Mouse (Mus musculus) kidney, adult 18-20 months (tissue): Measurements from ENCODE around the gene Hnrnpab.

Experiments
- DNase-seq: peaks from one replicate; pipeline ENCODE4 v3.0.0; 2021

The Hnrnpab gene

DNA sequence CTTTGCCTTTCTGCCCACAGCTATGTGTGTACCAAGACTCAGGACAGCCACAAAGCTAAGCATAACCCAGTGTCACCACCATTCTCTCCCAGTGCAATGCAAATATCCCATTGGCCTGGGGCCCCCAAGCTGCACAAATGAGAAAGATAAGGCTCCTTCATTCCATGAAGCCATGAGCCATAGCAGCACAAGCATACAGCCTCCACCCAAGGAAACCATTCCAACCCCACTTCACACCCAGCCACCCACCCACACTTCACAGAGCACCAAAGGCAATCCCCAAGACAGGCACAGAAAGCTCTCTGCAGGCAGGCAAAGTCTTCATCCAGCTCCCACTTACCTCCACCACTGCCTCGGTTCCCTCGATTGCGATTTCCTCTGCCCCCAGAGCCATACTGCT lies 4.4 kb downstream of the Hnrnpab start:
- DNase-seq = no peak

- DNase-seq = no peak
Observed at GRCm38 (mm10) chr11:51597553-51597952, 9.1 kb downstream of the Hnrnpab start.

- DNase-seq = no peak
Observed at GRCm38 (mm10) chr11:51595459-51596083, 11.1 kb downstream of the Hnrnpab start.

- DNase-seq = no peak
Observed at GRCm38 (mm10) chr11:51594715-51595350, 11.8 kb downstream of the Hnrnpab start.

- DNase-seq = no peak
Observed at GRCm38 (mm10) chr11:51593849-51594248, 12.8 kb downstream of the Hnrnpab start.

GRCm38 (mm10) chr11:51593368-51593767 lies 13.3 kb downstream of the Hnrnpab start:
- DNase-seq = no peak

- DNase-seq = no peak
Observed at GRCm38 (mm10) chr11:51591915-51592314, 14.7 kb downstream of the Hnrnpab start.

- no peak for DNase-seq
Observed at GRCm38 (mm10) chr11:51591168-51591567, 15.5 kb downstream of the Hnrnpab start.

DNA sequence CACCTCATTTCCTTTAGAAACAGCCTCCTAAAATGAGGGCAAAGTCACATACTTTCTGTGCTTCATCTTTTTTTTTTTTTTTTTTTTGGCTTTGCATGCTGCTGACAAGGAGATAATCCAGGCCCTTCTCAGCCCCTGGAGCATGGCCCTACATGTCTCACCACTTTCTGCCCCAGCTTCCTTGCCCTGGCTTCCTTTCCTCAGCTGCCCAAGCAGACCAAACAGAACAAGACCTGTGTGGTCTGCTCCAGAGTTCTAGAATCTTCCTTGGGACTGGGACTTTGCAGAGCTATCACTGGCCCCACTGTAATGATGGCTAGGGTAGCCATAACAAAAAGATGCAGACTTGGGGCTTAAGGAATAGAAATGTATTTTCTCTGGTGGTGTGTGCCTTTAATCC lies 16.6 kb downstream of the Hnrnpab start:
- DNase-seq = no peak

DNA sequence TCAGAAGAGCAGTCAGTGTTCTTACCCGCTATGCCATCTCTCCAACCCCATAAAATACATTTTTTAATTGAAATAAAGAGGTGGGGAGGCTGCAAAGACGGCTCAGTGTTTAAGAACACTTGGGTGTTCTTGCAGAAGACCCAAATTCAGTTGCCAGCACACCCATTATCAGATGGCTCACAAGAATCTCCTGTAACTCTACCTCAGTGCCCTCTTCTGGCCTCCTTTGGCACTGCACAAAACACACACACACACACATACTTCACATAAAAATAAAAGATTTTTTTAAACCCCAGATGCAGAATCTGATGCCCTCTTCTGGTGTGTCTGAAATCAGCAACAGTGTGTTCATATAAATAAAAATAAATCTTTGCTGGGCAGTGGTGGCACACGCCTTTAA lies 17.8 kb downstream of the Hnrnpab start:
- no peak for DNase-seq

DNA sequence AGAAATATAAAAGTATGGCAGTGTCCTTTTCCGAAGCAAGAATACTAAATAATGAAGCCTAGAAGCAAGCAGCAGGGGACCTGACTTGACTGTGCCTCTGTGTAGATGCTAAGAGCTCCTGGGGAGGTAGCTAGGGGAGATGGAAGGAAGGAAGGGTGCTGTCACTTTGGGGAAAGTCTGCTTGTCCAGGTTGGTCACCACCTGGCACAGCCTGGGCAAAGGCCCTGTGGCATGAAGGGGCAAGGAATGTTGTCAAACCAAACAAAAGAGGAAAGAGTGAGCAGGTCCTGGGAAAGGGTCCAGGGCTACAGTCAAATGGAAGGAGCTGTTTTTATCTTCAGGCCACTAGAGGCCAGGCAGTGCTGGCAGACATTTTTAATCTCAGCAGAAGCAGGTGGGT lies 19.6 kb downstream of the Hnrnpab start:
- DNase-seq = no peak

DNA sequence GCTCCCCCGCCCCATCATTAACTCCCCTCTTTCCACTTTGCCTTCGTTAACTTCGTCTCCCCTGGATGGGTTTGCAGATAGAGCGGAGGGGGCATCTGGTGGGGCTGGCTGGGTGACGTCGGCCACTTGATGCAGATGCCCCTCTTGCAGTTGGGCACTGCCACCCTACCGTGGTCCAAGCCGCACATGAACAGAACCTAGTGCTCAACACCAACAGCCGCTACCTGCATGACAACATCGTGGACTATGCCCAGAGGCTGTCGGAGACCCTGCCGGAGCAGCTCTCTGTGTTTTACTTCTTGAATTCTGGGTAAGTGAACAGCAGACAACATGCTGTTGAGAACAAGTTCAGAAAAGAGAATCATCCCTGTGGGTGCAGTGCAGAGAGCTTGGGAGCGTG lies 20.2 kb downstream of the Hnrnpab start:
- DNase-seq = no peak

- no peak for DNase-seq
Observed at GRCm38 (mm10) chr11:51585608-51586252, 20.9 kb downstream of the Hnrnpab start.

- peak; percentile 99 for DNase-seq
Observed at GRCm38 (mm10) chr11:51584431-51585248, 22.0 kb downstream of the Hnrnpab start, which contains the start of gene Phykpl. Gene Phykpl (plus strand): TSS chr11:51584757.

DNA sequence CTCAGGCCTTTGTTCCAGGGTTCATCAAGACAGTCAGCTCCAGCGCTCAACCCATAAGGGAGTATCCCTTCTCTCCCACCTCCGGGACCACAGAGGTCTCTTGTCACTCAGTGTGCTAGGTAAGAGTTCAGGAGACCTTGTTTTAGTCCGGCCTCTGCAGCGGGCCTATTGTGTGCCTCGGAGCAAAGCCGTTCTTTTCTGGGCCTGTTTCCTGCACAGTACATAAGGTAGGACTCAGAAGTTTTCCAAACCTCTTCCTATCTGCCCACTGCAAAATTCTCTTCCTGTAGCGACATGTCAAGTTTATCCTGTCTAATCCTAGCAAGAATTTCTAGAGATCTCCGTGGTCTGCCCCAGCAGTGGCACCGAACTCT lies 22.6 kb downstream of the Hnrnpab start:
- no peak for DNase-seq

DNA sequence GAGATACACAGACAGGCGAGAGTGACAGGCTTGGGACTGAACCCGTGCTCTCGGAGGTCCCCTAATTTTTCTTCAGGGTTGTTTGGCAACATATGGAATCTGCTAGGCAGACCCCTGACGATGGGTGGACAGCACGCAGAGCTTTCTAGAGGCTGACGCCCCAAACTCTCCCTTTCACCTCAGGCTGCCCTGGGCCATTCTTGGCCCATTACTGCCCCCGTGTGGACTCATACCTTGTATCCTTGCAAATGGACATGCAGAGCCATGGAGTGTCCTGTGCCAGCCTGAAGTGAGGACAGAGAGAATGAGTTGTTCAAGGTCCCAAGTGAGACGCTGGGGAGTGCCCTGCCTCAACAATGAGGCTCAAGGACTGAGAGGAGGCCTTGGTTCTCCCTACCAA lies 23.9 kb downstream of the Hnrnpab start:
- peak; percentile 86 for DNase-seq

DNA sequence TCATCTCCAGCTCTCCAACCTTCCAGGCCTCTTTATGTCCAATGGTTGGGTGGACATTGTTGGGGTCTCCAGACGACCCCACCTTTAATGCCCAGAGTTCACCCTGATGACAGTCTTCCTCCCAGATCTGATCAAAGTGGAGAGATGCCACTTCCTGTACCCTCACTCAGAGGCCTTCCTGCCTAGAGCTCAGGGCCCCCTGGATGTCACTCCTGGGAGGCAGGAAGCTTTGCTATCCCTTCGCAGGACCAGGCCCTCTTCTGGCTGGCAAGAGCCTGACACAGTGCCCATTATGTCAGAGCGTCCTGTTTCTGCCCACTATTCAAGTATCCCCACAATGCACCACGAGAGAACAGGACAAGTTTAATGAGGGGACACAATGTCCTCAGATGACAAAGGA lies 27.6 kb downstream of the Hnrnpab start:
- DNase-seq = no peak

DNA sequence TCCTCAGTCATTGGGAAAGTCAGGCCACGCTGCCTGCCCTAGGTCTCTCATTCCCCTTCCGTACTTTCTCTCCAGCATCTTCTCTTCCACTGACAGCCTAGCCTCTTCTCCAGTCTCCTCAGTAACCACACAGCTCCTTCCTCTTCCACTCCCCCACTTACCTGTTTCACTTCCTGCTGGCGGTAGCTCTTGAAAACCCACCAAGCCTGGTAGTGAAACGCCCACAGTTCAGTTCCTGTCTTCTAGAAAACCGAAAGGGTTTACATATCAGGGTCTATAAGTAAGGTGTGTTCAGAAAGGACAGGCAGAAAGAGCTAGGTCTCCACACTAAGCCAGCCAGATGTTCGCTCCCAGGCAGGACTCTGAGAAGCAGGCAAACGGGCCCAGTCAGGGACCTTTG lies 29.1 kb downstream of the Hnrnpab start:
- no peak for DNase-seq

DNA sequence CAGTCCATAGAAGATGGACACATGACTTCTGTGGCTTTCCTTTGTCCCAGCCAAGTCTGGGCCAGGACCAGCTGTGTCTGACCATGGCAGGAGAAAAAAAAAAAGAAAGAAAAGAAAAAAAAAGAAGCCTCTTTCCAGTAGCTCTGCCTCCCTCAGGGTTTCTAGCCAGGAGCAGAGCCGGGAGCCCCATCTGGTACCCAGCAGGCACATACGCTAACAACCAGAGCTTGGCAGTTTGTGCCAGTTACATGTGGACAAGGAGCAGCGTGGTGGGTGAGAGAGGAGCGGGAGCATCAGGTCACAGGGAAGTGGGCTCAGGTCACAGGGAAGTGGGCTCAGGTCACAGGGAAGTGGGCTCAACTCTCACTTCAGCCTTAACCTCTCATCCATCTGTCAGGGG lies 30.2 kb downstream of the Hnrnpab start:
- DNase-seq = no peak

GRCm38 (mm10) chr11:51568801-51569200 lies 37.8 kb downstream of the Hnrnpab start:
- no peak for DNase-seq

GRCm38 (mm10) chr11:51565951-51566350 lies 40.7 kb downstream of the Hnrnpab start:
- no peak for DNase-seq

DNA sequence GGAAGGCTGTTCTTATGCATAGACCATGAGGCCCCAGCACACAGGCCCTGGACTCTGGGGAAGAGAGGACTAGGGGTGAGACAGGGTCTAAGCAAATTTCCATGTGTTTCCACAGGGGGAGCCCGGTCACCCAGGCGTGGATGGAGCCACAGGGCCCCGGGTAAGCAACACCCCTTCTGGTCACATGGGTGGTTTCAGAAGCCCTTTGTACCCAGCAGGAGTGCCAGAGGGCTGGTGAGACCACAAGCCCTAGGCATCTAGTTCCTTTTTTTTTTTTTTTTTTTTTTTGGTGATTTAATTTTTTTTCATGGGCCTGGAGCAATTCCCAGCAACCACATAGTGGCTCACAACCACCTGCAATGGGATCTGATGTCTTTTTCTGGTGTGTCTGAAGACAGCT lies 41.6 kb downstream of the Hnrnpab start:
- peak; percentile 27 for DNase-seq

- no peak for DNase-seq
Observed at GRCm38 (mm10) chr11:51563276-51563675, 43.4 kb downstream of the Hnrnpab start.

DNA sequence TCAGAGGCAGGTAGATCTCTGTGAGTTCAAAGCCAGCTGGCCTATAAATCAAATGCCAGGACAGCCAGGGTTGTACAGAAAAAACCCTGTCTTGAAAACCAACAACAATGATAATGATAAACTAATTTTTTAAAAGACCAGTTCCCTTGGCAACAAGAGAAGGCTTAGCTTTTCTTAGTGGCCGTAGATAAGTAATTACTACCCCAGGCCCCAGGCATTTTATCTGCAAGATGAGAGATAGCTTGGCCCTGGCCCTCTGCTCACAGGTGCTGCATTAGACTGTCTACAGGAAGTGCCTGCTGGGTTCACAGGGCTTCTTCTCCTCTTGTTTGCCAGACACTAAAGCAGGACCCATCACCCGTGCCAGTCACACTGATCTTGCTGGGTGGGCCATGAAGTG lies 51.6 kb downstream of the Hnrnpab start:
- no peak for DNase-seq
